Mouse (Mus musculus) mature B cell (primary cell): ENCODE data around the gene Kat5.

Source experiments
- in situ Hi-C: fragments of 300-500 bp; cut with MboI; formaldehyde crosslinking; loops from 2 replicates; pipeline ENCODE4 v1.14.3; 2019

Kat5 gene

GRCm38 (mm10) chr19:5609547-5610404 lies at the start of gene Kat5:
TSS of gene Kat5 (minus strand) at chr19:5610237.
- in situ Hi-C loops: no loop called here

- in situ Hi-C loops: no loop called here
These were observed 44.8 kb upstream of the Kat5 start for GRCm38 (mm10) chr19:5654720-5655298.

DNA sequence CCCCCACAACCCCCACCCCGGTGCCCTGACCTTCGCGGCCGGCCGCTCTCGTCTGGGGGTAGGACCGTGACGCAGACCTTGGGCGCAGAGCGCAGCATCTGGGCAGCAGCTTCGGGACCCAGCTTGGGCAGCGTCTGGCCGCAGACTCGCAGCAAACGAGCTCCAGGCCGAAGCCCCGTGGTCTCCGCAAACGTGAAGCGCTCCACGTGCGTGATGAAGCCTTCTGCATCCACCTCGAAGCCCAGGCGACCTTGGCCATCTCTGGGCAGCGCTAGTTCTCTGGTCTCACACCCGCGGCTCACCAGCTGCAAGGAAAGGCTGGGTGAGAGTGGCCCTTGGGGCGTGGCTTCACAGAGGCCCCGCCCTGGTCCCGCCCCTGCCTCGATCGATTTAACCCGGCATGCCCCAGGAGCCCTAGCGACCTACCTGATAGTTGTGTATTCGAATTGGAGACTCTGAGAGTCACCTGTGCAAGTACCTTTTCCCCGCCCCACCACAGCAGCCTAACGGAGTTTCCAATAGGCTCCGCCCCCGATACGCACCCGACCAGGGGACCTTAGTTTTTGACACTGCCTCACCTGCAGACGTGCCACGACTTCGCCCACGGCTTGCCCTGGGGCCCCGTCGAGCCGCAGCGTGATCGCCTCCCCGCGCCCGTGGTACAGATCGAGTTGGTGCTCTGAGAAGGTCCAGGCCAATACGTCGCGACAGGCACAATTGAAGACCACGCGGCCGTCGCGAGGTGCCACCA lies 44.1 kb upstream of the Kat5 start:
- in situ Hi-C loops: no loop called here

DNA sequence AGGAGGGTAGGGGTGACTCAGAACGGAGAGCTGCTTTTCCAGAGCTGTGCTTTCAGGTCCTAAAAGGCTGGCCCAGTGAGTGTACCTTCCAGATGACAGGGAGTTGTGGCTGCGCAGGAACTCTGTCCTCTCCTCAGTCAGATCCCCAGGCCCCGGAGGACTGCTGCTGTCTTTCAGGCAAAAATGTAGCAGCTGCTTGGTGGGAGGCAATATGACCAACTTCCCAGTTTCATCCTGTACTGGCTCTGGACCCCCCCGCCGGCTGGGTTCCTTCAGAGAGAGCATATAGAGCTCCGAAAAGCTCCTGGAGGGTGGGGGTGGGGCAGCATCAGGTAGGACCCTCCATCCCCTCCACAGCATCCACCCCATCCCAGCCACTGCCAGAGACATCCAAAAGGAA lies 42.5 kb upstream of the Kat5 start:
- in situ Hi-C loops: no loop called here

DNA sequence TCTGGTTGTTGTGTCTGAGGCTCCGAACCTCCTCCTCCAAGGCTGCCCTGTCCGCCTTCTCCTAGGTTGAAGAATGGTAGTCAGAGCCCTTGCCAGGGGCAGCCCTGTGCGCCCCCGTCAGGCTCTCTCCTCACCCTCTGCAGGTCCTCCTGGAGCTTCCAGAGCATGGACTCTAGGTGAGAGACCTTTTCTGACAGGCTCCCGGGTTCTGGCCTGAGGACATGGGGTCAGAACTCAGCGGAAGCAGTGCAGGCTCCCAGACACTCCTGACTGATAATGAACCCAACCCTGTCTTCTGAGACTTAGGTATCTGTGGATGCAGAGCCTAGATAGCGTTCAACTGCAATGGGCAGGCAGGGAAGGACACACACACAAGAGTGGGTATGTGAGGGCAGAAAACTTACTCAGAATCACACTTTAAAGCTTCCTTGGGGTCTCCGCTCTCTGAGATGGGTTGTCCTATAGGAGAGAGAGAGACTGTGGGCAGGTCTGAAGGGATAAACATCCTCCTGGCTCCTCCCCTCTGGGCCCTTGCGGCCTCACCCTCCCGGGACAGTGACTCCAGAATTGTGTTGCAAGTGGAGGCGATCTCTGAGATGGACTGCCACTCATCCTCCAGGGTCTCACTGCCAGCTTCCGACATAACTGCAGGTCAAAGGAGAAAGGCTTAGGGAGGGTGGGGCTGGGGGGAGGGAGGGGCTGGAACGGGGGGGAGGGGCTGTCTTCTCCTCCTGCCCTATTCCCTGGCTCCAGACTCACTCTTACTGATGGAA lies 41.7 kb upstream of the Kat5 start:
- in situ Hi-C loops: no loop called here

DNA sequence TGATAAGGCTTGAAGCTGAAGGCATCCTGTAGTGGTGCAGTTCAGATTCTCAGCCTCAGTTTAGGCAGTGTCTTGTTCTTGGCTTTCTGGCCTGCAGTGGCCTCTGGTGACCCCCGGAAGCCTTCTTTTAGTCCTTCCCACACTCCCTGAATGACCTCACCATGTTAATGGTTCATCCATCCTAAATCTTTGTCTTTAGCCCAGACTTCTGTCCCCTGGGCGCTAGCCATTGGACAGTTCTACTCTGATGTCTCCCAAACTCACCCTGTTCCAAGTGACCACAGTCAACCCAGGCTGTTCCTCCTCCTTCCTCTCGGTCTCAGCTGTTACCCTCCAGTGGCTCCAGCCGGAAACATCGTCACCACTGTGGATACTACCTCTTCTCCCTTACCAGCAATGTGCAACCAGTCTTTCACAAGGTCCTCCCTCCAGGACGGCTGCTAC lies 39.3 kb upstream of the Kat5 start:
- in situ Hi-C loops: no loop called here

GRCm38 (mm10) chr19:5648401-5649297 lies 38.6 kb upstream of the Kat5 start:
- in situ Hi-C loops: no loop called here

GRCm38 (mm10) chr19:5647791-5648190 lies 37.8 kb upstream of the Kat5 start:
- in situ Hi-C loops: no loop called here

DNA sequence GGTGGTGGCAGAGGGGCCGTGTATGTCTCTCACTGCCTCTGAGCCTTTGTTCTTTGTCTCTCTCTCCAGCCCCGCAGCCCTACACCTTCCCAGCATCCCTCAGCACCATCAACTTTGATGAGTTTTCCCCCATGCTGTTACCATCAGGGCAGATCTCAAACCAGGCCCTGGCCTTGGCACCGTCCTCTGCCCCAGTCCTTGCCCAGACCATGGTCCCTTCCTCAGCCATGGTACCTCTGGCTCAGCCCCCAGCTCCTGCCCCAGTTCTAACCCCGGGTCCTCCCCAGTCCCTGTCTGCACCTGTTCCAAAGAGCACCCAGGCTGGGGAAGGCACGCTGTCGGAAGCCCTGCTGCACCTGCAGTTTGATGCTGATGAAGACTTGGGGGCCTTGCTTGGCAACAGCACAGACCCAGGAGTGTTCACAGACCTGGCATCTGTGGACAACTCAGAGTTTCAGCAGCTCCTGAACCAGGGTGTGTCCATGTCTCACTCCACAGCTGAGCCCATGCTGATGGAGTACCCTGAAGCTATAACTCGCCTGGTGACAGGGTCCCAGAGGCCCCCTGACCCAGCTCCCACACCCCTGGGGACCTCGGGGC lies 36.8 kb upstream of the Kat5 start:
- in situ Hi-C loops: no loop called here

GRCm38 (mm10) chr19:5645280-5645679 lies 35.2 kb upstream of the Kat5 start:
- in situ Hi-C loops: no loop called here

- in situ Hi-C loops: no loop called here
These were observed 31.6 kb upstream of the Kat5 start for GRCm38 (mm10) chr19:5641641-5642040.

- in situ Hi-C loops: no loop called here
These were observed 31.0 kb upstream of the Kat5 start for GRCm38 (mm10) chr19:5641021-5641420.

DNA sequence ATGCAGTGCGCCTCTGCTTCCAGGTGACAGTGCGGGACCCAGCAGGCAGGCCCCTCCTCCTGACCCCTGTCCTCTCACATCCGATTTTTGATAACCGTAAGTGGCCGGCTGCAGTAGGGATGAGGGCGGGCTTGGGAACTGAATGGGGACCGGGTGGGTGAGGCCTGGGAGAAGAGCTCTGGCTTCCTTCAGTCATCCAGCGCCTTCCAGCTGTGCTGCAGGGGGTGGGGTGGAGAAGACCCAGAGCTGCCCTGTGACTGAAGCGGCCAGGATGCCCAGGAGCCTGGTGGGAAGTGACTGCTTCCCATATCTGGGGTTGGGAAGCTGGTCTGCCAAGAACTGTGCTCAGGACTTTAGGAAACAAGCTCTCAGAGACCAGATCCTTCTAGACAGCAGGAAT lies 30.3 kb upstream of the Kat5 start:
- in situ Hi-C loops: no loop called here

GRCm38 (mm10) chr19:5638416-5639005 lies 28.5 kb upstream of the Kat5 start:
- in situ Hi-C loops: no loop called here

GRCm38 (mm10) chr19:5637069-5638047 lies 27.3 kb upstream of the Kat5 start, which contains the start of gene Rela:
TSS of gene Rela (plus strand) at chr19:5637483.
- in situ Hi-C loops: no loop called here

DNA sequence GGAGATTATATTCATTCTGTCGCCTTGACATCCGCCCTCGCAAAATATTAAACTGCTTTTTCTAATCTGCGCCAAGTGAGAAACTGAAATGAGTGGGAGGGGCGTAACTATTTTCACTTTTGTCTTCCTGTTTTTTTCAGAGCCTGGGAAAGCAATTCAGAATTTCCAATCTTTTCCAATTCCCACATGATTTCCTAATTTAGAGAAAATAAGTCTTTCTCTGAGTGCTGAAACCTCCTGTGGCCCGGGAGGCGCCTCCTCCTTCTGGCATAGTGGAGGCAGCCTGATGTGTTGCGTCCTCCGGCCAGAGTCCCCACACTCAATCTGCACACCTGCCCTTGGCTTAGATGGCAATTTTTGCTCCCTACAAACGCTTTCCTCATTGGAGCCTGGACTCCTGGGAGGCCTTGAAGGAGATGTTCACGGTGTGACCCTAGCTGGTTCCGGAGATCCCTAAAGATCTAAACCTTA lies 26.6 kb upstream of the Kat5 start:
- in situ Hi-C loops: no loop called here

DNA sequence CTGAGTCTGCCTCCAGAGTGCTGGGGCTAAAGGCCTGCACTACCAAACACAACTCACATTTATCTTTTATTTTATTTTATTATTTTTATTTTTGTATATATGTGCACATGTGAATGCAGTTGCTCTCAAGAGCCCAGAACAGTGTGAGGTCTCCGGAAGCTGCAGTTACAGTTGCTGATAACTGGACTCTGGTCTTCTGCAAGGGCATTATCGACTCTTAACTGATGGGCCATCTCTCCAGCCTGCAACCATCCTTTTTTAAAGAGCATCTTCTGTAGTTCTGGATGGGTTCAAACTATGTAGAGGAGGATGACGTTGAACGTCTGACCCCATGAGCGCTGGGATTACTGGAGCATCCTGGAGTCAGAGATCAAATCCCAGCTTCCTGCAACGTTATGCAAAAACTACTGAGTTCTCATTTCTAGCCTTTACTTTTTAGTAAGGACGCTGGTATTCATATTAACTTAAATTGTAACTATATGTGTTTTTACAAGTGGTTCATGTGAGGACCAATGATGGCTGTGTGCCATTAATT lies 26.1 kb upstream of the Kat5 start:
- in situ Hi-C loops: no loop called here

- in situ Hi-C loops: no loop called here
These were observed 22.1 kb upstream of the Kat5 start for GRCm38 (mm10) chr19:5632120-5632519.
